Mouse (Mus musculus): Measurements from ENCODE around the gene Kif26b.

- TF ChIP-seq POLR2A (IDR thresholded peaks at IDR 0.05; ENCODE audit: borderline replicate concordance, insufficient read depth, low read length) (no peak), CTCF (IDR thresholded peaks at IDR 0.05; ENCODE audit: borderline replicate concordance, insufficient read depth, low read depth, low read length) (no peak)
These were observed 174.6 kb downstream of the Kif26b start for GRCm38 (mm10) chr1:178703496-178703895.

Data from cerebellum, adult 2 months (tissue).